Mouse (Mus musculus) testis, adult 2 months (tissue): ENCODE results near the gene Sgo1.

Source experiments
- CTCF ChIP-seq: fragments of 200-500 bp; IDR thresholded peaks from 2 replicates; pipeline ENCODE4 v1.5.1; 2012; ENCODE audit warnings: low read depth, mild to moderate bottlenecking, inconsistent platforms, low read length, moderate library complexity; ENCODE audit not compliant: control insufficient read depth, insufficient read depth, insufficient replicate concordance
- POLR2A ChIP-seq: fragments of 200-500 bp; IDR thresholded peaks from 2 replicates; pipeline ENCODE4 v1.6.1; 2012; ENCODE audit warnings: low read depth, mild to moderate bottlenecking, inconsistent platforms, low read length, moderate library complexity; ENCODE audit not compliant: control insufficient read depth

DNA sequence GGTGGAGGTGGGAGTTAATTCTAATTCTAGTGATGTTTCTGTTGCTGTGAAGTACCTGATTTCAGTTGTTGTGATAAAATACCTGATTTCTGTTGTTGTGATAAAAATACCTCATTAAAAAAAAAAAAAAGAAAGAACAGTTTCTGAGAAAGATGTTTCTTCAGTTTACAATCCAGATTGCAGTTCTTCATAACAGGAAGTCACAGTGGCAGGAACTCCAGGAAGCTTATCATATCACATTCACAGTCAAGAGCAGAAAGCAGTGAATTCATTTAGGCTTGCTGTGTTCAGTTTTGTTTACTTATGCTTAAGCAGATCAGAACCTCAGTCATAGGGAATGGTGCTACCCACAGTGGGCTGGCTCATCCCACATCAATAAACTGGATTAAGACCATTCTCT, 57.8 kb downstream of the Sgo1 start:
- no peak for TF ChIP-seq POLR2A
- TF ChIP-seq CTCF: no peak
